Mouse (Mus musculus): ENCODE results near the gene Arhgef3.
"Not testable (repeated sequence)": the region's sequence is repeated elsewhere in the genome, so short reads cannot be mapped to it uniquely, and the experiment has no call there.

The Arhgef3 gene

GRCm38 (mm10) chr14:27230262-27231022 lies 115.7 kb downstream of the Arhgef3 start:
- DNase-seq (ENCODE audit: extremely low read depth, low read depth) = no peak

DNA sequence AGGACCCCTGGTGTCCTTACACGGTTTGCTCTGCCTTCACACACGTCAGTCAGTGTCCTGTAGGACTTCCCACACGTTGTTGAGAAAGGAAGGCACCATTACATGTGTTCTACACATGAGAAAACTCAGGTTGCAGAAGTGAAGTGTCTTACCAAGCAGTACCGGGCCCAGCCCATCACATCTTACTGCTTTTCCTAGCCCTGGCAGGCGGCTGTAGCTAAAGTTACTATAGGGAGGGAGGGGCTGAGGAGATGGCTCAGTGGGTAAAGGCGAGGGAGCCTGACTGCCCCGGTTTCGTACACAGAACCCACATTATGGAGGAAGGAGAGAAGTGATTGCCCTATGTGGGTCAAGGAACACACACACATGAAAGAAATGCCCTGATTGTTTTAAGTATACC lies 116.8 kb downstream of the Arhgef3 start:
- DNase-seq (ENCODE audit: extremely low read depth, low read depth) = no peak

DNA sequence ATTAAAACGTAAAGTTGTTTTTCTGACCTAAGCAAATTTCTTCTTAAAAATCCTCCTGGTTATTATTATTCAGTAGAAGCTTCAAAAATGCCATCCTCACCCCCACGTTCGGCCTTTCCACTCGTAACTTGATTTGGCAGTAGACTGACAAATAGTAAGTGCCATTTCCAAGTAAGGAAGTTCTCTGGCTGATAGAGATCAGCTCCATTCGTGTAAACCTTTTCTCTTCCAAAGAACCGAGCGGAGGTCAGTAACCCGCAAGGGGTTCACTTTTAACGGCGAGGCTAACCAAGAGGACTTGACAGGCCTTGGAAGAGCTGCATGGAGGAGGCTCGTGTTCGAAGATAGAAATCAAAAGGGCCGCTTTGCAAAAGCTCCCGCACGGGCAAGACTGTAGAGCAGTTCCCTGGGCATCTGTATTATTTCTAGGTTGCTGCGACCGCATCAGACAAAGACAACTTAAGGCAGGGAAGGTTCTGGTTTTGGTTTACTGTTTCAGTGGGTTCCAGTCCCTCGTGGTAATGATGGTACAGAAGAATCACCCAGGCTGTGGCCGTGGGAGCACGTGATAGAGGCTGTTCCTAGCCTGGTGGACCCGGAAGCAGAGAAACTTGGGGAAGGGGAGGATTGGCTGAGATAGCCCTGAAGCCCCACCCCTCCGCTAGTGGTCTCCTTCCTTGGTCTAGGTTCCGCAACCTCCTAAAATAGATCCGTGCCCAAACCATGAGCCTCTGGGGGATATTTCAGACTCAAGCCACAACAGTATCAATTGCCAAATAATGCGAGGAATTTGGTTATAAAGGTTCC lies 117.5 kb downstream of the Arhgef3 start:
- no peak for DNase-seq (ENCODE audit: extremely low read depth, low read depth)

GRCm38 (mm10) chr14:27233056-27233455 lies 118.4 kb downstream of the Arhgef3 start:
- DNase-seq (ENCODE audit: extremely low read depth, low read depth) = no peak

DNA sequence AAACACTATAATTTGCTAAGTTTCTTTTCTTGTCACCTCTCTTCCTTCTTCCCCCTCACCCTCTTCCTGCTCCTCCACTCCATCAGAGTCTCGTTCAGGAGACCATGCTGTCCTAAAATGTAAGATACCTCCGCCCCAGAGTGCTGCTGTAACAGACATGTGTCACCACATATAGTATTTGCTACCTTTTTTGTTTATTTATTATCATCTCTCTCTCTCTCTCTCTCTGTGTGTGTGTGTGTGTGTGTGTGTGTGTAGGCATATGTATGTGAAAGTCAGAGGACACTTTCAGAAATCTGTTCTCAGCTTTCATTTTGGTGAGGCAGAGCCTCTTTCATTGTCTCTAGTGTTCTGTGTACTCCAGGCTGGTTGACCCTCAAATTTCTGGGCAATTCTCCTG lies 119.0 kb downstream of the Arhgef3 start:
- DNase-seq (ENCODE audit: extremely low read depth, low read depth) = no peak

DNA sequence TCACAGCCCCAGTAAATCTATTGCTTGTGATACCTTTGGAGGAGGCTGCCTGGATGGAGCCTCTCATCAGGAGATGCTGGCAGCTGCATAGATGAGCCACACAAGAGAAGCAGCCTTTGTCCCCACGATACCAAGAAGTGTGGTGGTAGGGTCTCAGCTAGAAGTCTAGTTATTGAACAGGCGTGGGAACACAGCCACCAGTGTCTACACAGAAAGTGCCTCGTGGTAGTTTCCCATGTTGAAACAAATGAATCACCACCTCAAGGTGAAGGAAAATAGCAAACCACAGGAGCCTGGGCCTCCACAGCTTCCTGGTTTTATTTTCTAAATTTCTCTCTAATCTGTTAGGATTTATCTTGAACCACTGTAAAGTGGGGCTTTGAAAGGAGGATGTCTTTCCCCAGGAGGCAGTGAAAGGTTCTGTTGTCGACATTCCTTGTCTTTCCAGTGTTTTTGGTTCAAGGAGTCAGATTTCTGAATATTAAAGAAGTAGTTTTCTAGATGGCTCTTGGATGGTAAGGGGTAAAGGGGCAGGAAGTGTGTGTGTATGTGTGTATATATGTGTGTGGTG lies 119.7 kb downstream of the Arhgef3 start:
- no peak for DNase-seq (ENCODE audit: extremely low read depth, low read depth)

DNA sequence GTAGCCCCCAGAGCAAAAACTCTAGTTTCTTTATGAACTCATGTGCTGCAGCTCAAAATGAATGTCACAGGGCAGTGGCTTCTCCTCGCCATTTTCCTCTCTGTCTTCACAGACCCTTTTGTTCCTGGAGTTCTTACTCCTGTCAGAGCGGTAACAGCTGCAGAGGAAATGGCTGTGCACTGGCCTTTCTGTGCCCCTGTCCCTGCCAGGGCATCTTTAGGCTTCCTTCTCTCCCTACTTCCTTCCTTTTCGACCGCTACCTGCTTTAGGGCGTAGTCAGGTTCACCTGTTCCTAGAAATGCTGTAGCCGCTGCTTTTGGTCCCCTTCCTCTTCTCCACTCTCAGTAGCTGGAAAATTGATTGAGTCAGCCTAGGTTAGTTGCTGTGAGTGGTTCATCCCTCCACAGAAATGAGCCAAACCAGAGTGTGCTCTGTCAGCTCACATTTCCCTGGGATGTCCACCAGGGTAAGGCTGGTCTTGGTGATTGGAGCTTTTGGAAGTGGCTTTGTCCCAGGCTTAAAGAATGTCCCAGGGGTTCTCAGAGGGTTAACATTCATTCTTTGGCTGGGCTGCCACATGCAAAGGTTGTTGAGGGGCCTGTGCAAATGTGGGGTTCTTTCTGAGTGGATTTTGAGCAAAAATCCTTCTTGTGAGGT lies 121.3 kb downstream of the Arhgef3 start:
- no peak for DNase-seq (ENCODE audit: extremely low read depth, low read depth)

DNA sequence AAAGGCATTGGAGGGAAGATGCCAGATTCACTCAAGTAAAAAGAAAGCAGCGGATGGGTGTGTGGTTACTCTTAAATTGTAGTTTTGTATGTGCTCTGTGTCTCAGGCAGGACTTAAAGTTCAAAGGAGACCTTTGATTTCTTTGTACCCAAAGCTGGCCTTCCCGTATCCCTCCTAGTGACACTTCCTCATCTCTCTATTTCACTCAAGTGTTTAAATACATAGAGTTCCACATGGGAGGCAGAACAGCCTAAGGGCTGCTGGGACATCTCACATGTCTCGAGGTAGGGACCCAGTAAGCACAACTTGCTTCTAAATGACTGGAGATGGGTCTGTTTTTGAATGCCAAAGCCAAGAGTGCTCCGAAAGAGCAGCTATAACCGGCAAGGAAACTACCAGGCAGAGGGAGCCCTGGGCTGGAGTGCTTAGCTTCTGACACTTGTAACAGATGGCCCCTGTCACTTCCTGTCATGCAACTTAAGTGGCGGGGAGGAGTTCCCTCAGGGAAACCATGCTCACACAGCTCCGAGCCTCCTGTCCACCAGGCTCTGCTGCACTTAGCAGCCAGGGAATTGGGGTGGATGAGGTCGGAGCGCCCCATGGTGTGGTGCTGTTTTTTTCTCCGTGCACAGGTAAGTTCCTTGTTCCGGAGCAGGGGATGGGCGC lies 123.0 kb downstream of the Arhgef3 start:
- DNase-seq (ENCODE audit: extremely low read depth, low read depth) = no peak

DNA sequence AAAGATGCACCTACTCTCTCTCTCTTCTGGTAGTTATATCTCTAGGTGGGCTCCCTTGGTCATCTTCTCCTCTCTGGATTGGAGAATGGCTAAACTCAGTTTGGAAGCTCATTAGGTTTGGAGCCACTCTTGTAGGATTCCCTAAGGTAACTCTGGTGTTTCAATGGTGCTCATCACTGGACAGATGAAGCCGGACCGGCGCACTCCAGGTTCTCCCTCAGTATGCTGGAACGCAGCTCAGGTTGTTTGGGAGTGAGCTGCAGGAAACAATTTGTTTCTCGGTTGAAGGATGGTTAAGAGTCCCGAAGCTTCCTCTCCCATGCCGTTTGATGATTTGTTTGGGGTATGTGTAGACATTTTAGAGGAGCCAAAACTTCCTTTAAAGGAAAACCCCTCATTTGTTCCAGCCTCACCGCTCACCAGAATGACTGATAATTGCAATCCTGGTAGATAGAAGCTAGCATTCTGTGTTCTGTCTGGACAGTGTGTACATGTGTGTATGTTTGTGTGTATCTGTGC lies 124.0 kb downstream of the Arhgef3 start:
- DNase-seq (ENCODE audit: extremely low read depth, low read depth) = no peak

- DNase-seq (ENCODE audit: extremely low read depth, low read depth) = no peak
Measured at GRCm38 (mm10) chr14:27239551-27240091, 124.9 kb downstream of the Arhgef3 start.

DNA sequence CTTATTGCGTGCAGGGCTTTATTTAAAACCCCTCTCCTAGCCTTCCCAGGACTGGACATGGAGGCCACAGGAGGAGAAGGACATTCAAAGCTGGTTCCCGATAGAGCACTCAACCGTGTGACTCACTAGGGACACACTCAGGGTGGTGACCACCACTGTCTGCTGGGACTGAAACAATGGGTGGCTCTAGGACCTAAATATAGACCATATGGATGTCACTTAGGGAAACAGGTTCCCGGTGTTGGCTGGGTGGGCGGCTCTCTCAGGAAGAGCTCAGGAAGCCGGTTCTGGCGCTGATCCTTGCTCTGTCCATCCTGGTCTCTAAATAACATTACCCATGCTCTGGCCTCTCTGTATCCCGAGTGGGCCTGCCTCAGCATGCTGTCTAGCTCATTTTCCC lies 127.6 kb downstream of the Arhgef3 start:
- DNase-seq (ENCODE audit: extremely low read depth, low read depth) = no peak

GRCm38 (mm10) chr14:27242769-27243168 lies 128.1 kb downstream of the Arhgef3 start:
- no peak for DNase-seq (ENCODE audit: extremely low read depth, low read depth)

- DNase-seq (ENCODE audit: extremely low read depth, low read depth) = no peak
Measured at GRCm38 (mm10) chr14:27243585-27243984, 128.9 kb downstream of the Arhgef3 start.

DNA sequence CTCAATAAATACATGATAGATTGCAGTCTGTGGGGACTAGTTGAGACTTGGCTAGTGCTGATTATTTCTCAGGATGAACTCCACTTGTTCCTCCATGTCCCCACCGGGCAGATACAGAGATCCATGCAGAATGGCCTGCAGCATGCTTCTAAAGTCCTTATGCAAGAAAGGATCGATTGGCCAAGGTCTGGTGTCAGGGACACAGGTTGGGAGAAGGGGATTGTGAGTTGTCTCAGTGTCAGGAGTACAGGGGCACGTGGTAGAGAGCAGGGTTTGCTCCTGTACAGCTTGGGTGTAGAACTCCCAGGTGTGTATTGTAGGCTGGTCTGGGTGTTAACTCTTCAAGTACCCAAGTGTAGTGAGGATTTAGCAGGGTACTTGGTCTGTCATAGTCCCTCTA lies 130.2 kb downstream of the Arhgef3 start:
- DNase-seq (ENCODE audit: extremely low read depth, low read depth) = no peak

- no peak for DNase-seq (ENCODE audit: extremely low read depth, low read depth)
Measured at GRCm38 (mm10) chr14:27246424-27246823, 131.7 kb downstream of the Arhgef3 start.

DNA sequence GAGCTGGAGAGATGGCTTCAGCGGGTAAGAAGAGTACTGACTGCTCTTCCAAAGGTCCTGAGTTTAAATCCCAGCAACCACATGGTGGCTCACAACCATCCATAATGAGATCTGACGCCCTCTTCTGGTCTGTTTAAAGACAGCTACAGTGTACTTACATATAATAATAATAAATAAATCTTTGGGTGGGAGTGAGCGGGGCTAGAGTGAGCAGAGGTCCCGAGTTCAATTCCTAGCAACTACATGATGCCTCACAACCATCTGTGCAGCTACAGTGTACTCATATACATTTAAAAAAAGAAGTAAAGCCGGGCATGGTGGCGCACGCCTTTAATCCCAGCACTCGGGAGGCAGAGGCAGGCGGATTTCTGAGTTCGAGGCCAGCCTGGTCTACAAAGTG lies 132.2 kb downstream of the Arhgef3 start:
- DNase-seq (ENCODE audit: extremely low read depth, low read depth) = not testable (repeated sequence)

DNA sequence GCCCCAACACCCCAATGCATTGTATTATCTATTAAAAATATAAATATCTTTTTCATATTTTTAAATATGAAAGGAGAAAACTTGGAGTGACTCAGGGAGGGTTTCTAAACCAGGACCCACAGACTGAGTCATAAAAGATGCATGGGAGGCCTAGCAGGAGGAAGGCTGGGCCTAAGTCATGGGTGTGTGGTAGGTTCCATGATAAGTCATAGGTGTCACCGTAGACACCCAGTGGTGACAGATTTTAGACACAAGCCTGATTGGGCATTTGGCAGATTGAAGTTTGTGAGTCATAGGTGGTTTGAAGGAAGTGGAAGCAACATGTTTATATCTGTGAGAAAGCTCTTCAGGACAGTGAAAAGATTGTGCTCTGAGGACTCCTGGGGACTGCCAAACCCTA lies 134.4 kb downstream of the Arhgef3 start:
- DNase-seq (ENCODE audit: extremely low read depth, low read depth) = no peak

- DNase-seq (ENCODE audit: extremely low read depth, low read depth) = no peak
Measured at GRCm38 (mm10) chr14:27250281-27250789, 135.6 kb downstream of the Arhgef3 start.

GRCm38 (mm10) chr14:27253391-27253790 lies 138.7 kb downstream of the Arhgef3 start:
- no peak for DNase-seq (ENCODE audit: extremely low read depth, low read depth)

- no peak for DNase-seq (ENCODE audit: extremely low read depth, low read depth)
Measured at GRCm38 (mm10) chr14:27262349-27262748, 147.7 kb downstream of the Arhgef3 start.

DNA sequence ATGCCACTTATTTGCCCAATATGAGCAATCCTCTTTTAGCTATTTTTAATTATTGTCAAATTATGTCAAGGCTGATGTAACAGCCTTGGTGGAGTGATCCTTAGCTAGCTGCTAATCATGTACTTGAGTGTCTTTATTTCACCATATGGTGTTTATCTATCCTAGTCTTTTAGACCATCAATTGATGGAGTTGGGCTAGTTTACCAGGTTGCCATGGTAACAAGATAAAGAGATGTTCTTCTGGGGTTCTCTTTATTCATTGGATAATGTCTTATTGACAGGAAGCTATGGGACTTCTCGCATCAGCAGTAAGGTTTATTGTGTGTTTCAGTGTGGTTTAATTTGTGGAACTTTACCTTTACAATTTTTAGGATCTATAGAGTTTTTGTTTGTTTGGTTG lies 151.9 kb downstream of the Arhgef3 start:
- no peak for DNase-seq (ENCODE audit: extremely low read depth, low read depth)

All from MEL-GATA-1-ER (cell line).